11 mouse cellular contexts compared by ENCODE assay signal in genomic region chr1:109223571-109223970, GRCm38 (mm10).
"Had no signal": no experiment of that assay in that cellular context is flagged by ENCODE, and none has a peak within 500 bp of the region (broad histone marks: within the 10 kb centered on the region; RNA-seq: fewer than 3 reads in every experiment).

No protein-coding gene starts in this region.

- DNase-seq: liver, postnatal 0 days; lung, adult 2 months; lung, postnatal 14 days; lung, postnatal 36 days; right cerebral cortex, postnatal 25 days; thymus, adult 18-20 months; thymus, postnatal 14 days; thymus, postnatal 36 days had no signal

- ATAC-seq: liver, postnatal 0 days; lung, postnatal 0 days; midbrain, embryonic 13.5 days; midbrain, embryonic 15.5 days had no signal
